Mouse (Mus musculus) thymus, adult 2 months (tissue): ENCODE results near the gene Myd88. TPM values are rescaled to one million over a fixed set of nuclear protein-coding genes. Genes with fewer than 3 reads are reported as not detected.

ENCODE experiments used
- DNase-seq: peaks from one replicate; pipeline ENCODE4 v3.0.0; 2021
- H3K27ac ChIP-seq: fragments of 200-500 bp; 2 replicates; pipeline ENCODE4 v1.5.1; 2012; ENCODE audit warnings: low read length, control low read depth; ENCODE audit not compliant: control insufficient read depth, insufficient read depth
- H3K27me3 ChIP-seq: fragments of 200-500 bp; 2 replicates; pipeline ENCODE4 v1.6.1; 2012; ENCODE audit warnings: mild to moderate bottlenecking, low read length, moderate library complexity, mixed read lengths; ENCODE audit not compliant: control insufficient read depth, insufficient read depth
- H3K36me3 ChIP-seq: fragments of 200-500 bp; 2 replicates; pipeline ENCODE4 v1.6.1; 2012; ENCODE audit warnings: mild to moderate bottlenecking, low read length, moderate library complexity; ENCODE audit not compliant: control insufficient read depth, insufficient read depth
- H3K4me1 ChIP-seq: fragments of 200-500 bp; replicated peaks from 2 replicates; pipeline ENCODE4 v1.6.1; 2012; ENCODE audit warnings: low read length; ENCODE audit not compliant: control insufficient read depth, insufficient read depth
- H3K4me3 ChIP-seq: fragments of 200-500 bp; 2 replicates; pipeline ENCODE4 v1.5.1; 2012; ENCODE audit warnings: mild to moderate bottlenecking, low read length, control low read depth, moderate library complexity; ENCODE audit not compliant: control insufficient read depth, insufficient read depth
- CTCF ChIP-seq: fragments of 200-500 bp; IDR thresholded peaks from 2 replicates; pipeline ENCODE4 v1.5.1; 2012; ENCODE audit warnings: mild to moderate bottlenecking, control low read depth, low read length, moderate library complexity, borderline replicate concordance; ENCODE audit not compliant: control insufficient read depth, poor library complexity, insufficient read depth; ENCODE audit errors: extremely low read depth
- POLR2A ChIP-seq: fragments of 200-500 bp; IDR thresholded peaks from 2 replicates; pipeline ENCODE4 v1.6.1; 2012; ENCODE audit warnings: mild to moderate bottlenecking, low read length, control low read depth, moderate library complexity; ENCODE audit not compliant: control insufficient read depth, poor library complexity, insufficient read depth; ENCODE audit errors: extremely low read depth
- WGBS: fragments of 180-500 bp; shearing (Covaris S2); methylation state at CpG from one replicate; pipeline ENCODE4 v1.1.7; 2018; 5-methylcytosine and 5-hydroxymethylcytosine counted together
- polyA plus RNA-seq: library from polyadenylated mRNA; depleted of rRNA; stranded (reverse); fragments of >200 nt; gene quantifications from 2 replicates; pipeline ENCODE4 v1.2.3, GENCODE M21; 2012; rRNA removed

Gene Myd88
- polyA plus RNA-seq = 29.1 and 30.8 TPM in 2 replicates

DNA sequence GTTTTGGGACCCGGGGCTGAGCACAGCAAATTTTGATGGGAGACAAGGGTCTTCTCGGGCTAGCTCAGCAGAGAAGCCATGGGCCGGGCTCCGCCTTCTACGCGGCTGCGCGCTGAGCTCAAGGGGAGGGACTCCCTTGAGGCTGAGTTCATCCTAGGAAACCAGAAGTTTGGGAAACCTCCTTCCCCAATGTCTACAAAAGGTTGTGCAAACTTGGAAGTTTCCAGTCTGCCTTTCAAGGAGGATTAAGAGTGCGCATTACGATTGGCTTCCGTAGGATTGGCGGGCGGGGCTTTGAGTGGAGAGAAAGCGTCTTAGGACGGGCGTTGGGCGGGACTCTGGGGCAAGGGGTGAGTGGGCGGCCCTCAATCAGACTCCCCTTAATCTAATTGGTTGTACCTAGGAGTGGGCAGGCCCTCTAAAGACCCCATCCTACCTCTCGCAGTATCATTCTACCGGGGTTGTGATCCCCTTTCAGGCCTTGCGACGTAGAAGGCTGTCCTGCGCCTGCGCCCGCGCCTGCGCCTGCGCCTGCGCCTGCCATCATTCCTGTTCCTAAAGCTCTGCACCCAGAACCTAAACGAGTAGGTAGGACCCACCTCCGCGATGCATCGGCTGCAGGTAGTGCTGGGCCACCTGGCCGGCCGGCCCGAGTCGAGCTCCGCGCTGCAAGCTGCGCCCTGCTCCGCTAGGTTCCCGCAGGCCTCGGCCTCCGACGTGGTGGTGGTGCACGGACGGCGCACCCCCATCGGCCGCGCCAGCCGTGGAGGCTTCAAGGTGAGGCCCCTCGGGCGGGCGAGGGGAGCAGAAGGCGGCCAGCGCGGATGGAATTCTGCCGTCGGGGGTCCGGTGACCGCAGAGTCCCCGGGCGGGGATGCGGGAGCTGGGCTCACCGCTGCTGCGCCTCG lies at the start of gene Myd88:
TSS of gene Myd88 (minus strand) at position 503 of the 908 bp plus-strand sequence.
- Histone ChIP-seq H3K27me3 (no peaks in the 10 kb centered on the region), H3K4me1 (peaks cover 14% of the 10 kb centered on the region), H3K36me3 (peaks cover 6% of the 10 kb centered on the region), H3K27ac (peak within 1 kb of the TSS; percentile 46), H3K4me3 (peak within 1 kb of the TSS; percentile 95)
- WGBS = under 1% methylated on average over 66 of the region's 68 CpGs
- TF ChIP-seq CTCF (no peak), POLR2A (peak; percentile 44; the same call in 1 of the 2 replicates)
- DNase-seq = peak; percentile 93

DNA sequence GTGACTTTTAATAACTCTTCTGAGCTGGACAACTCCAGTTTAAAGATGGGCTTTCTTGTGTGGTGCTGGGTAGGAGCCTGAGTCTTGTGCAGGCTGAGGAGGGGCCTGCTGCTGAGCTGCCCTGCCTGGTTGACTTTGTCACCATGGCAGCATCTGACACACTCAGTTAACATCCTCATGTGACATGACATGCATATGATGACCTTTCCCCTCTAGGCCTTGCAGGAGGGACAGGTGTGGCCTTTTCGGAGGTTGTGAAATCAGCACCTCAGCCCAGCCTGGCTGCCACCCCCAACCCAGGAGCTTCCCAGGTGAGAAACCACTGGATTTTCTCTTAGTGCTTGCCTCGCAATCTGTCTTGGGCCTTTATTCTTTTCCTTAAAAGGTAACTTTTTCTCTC lies 49.0 kb upstream of the Myd88 start:
- TF ChIP-seq POLR2A (no peak), CTCF (no peak)
- no peaks in the 10 kb centered on the region for H3K36me3 ChIP-seq
- no peaks in the 10 kb centered on the region for H3K4me1 ChIP-seq
- H3K4me3 ChIP-seq = no peak overlapping the region
- 98% methylated on average over 2 of the region's 2 CpGs for WGBS
- DNase-seq = no peak
- no peak overlapping the region for H3K27ac ChIP-seq
- H3K27me3 ChIP-seq = no peaks in the 10 kb centered on the region

DNA sequence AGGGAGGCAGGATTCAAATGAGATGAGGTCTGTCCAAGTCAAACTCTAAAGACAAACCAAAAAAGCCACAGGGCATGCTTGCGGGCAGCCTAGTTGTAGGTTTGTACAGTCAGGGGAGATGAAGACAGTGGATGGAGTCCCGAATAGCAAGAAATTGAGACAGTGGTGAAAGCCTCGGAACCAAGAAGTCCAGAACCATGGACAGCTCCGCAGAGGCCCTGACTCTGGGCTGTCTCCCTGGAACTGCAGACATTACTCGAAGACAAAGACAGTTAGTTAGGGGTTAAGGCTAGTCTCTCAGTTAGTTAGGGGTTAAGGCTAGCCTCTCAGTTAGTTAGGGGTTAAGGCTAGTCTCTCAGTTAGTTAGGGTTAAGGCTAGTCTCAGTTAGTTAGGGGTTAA lies 47.7 kb upstream of the Myd88 start:
- 59% methylated on average over 5 of the region's 5 CpGs for WGBS
- no peaks in the 10 kb centered on the region for H3K36me3 ChIP-seq
- H3K4me3 ChIP-seq = no peak overlapping the region
- no peaks in the 10 kb centered on the region for H3K27me3 ChIP-seq
- TF ChIP-seq CTCF = no peak
- no peak overlapping the region for H3K27ac ChIP-seq
- H3K4me1 ChIP-seq = no peaks in the 10 kb centered on the region
- no peak for DNase-seq

DNA sequence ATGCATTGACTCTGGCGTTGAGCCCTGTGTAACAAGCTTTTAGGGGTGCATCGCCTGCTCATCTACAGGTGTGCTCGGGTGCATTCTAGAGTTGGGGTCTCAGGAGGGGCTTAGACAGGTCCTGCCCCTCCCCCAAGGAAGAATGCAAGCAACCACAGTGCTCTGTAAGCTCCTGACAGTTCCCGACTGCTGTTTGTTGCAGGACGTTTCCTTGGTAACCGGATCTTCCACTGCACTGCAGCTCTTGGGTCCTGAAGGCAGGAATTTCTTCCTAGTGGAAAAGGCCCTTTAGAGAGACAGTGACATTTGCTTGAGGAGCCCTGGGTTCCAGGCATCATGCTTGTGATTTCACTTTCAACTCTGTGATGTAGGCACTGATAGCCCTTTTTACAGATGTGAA lies 41.4 kb upstream of the Myd88 start:
- TF ChIP-seq POLR2A (no peak), CTCF (no peak)
- H3K4me1 ChIP-seq = no peaks in the 10 kb centered on the region
- no peaks in the 10 kb centered on the region for H3K36me3 ChIP-seq
- no peak overlapping the region for H3K27ac ChIP-seq
- 88% methylated on average over 6 of the region's 6 CpGs for WGBS
- no peak overlapping the region for H3K4me3 ChIP-seq
- no peaks in the 10 kb centered on the region for H3K27me3 ChIP-seq
- DNase-seq = no peak

DNA sequence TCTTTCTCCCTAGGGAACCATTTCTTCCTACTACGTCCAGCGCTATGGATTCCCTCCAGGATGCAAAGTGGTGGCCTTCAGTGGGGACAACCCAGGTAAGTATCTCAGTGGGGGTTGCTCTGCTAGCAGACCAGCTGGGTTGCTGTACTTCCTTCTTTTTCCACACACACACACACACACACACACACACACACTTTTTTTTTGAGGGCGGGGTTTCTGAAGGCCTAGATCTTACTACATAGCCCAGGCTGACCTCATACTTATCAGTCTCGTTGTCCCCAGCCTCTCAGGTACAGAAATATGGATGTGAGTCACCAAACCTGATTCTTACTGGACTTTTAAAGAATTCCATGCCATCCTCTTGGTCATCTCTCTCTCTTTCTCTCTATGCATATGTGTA lies 37.0 kb upstream of the Myd88 start:
- Histone ChIP-seq H3K4me3 (no peak overlapping the region), H3K36me3 (no peaks in the 10 kb centered on the region), H3K27ac (no peak overlapping the region), H3K4me1 (no peaks in the 10 kb centered on the region), H3K27me3 (no peaks in the 10 kb centered on the region)
- DNase-seq = no peak
- WGBS = 76% methylated on average over 4 of the region's 4 CpGs
- TF ChIP-seq CTCF (no peak), POLR2A (no peak)

DNA sequence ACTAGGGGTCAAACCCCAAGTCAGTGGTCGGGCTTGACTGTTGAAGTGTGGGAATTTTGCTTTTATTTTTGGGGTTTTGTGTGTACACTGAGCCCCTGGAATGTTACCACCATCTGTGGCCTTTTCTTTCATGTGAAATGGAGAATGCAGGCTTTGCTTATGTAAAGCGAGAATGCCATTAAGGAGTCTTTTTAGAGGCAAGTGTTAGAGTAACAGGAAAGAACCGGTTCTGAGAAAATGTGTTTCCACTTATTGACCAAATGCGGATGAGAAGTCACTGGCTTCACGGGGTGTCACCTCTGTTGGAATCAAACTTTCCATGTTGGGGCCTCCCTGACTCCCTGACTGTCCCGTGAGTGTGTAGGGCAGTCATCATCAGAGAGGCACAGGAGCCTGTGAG lies 34.3 kb upstream of the Myd88 start:
- no peaks in the 10 kb centered on the region for H3K4me1 ChIP-seq
- DNase-seq = no peak
- 84% methylated on average over 6 of the region's 6 CpGs for whole genome bisulfite sequencing
- no peak for TF ChIP-seq POLR2A
- no peak for TF ChIP-seq CTCF
- H3K27me3 ChIP-seq = no peaks in the 10 kb centered on the region
- no peaks in the 10 kb centered on the region for H3K36me3 ChIP-seq
- no peak overlapping the region for H3K27ac ChIP-seq
- H3K4me3 ChIP-seq = no peak overlapping the region

DNA sequence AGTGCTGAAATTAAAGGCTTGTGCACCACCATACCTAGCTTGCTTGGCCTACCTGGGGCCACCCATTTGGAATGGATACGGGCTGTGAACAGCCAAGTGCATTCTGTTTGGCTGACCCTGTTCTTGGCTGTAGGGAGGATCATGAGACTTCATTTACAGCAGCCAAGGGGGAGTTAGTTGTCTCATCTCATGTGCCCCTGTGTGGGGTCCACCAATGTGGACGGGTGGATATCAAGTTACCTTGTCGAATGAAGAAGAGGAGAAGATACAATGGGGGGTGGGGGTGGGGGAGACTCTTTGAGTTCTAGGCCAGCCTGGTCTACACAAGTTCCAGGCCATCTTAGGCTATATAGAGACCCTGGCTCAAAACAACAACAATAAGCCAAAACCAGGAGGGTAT lies 33.8 kb upstream of the Myd88 start:
- Histone ChIP-seq H3K27me3 (no peaks in the 10 kb centered on the region), H3K27ac (no peak overlapping the region), H3K36me3 (no peaks in the 10 kb centered on the region), H3K4me1 (no peaks in the 10 kb centered on the region), H3K4me3 (no peak overlapping the region)
- TF ChIP-seq POLR2A (no peak), CTCF (no peak)
- no peak for DNase-seq
- WGBS = 91% methylated on average over 3 of the region's 3 CpGs
